Mouse (Mus musculus): ENCODE measurements around the gene Nfe2.

Nfe2 gene

DNA sequence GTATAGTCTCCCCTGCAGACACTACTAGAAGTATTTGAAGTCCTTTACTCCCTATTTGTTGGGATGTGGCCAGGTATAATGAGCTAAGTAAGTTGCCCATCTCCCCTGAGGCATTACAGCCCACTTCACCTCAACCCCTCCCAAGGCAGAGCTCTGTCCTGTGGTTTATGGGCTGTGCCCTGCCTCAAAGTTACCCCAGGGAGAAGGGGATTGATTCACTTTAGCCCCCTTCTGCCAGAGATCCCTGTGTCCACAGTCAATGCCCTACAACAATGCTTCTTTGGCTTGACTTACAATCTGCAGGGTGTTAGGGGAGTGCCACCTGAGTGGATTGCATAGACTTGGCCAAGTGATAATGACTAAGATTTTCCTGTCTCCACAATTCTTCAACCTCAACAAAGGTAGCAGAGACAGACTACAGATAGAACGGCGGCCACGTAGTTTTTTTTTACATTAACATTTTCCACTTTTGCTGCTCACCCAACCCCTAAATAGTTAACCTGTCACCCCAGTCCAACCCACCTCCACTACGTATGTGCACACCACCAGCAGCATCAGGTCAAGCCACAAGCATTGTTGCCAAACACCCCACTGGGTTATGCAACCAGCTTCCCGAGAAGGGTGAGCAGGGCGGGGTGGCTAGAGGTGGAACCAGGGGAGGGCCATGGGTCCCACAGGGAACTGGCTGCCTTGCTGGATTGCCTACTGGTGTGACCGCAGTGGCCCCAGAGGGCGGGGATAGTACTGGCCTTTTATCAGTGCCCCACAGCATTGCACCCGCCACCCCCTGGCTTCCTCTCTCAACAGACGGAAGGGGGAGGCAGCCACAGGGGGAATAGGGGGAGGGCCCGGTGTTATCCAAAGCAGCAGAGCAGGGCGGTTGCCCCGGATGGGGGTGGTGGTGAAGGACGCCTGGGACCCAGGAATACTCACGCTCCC is at the start of gene Nfe2:
Gene Nfe2, minus strand, starts transcription at position 614 of the 939 bp plus-strand sequence.
- DNase-seq, result peak; percentile 94 to 97

DNA sequence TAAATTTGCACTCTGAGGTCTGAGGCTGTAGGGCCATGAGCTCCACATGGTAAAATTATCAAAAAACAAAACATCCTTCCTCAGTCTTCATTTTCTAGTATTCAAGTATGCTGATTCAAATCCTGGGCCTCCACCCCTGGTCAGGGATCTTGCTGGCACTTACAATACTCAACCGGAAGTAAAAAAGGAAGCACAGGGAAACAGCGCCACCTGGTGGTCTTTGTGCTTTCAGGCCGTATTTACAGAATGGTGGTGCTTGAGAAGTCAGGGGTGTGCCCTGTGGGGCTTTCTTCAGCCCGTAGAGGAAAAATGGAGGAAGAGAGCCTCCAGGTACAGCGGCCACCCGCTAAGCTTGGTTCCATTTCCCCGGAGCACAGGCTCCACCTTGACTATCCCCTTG is 48.9 kb upstream of the Nfe2 start:
- peak; percentile 91 to 93 for DNase-seq

DNA sequence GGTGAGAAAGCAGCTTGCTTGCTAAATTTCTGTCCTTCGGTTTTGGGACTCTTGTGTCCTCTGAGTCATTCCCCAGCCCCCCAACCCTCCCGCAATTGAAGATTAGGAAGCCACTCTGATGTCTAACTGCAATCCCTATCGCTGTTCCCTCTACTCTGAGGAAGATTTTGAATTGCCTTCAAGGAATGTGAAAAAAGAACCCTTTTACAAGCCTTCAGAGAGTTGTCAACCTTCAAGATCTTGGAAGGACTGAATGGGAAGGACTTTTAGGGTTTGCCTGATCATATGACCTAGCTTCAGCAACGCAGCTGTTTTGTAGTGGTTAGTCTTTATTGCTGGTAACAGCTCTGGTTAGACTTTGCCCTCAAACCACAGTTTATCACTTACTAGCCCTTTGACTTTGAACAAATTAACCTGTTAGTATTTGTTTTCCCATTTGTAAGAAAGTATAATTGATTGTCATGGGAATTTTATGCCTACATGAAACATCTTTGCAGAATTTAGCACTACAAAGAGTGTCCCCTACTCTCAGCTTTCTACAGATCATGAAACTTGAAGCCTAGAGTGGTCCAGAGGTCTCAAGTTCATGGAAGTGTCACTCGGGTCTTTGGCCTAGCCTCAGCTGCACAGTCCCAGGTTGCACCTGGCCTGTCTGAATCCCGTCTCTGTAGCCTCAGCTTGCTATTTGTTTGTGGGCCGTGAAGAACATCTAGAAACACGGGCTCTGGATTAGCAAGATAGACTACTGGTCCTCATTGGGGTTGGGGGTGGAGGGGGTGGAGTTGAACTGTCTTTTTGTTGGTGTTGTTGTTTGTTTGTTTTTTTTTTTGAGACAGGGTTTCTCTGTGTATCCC is 47.8 kb upstream of the Nfe2 start:
- no peak for DNase-seq

DNA sequence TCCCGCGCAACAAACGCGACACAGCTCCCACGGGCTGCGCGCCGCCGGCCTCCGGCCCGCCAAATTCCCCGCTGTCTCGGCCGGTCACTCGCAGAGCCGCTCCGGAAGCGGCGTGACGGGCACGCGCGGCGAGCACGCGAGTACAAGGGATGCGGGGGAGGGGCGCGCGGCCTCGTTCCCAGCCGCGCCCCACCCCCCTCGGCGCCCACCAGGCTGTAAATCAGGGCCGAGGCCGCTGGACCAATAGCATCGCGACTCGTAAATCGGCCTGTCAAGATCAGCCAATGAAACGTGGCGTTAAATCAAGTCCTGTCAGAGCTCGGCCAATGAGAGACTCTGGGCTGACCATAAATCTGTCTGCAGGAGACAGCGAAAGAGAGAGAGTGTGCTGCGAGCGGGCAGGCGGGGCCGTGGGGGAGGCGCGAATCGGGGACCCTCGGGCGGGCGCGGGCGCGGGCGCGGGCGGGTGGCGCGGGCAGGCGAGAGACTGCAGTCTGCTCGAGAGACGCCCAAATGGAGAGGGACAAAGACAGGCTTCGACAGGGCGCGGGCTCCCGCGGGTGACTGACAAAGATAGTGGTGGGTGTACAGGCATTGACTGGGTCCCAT is 47.0 kb upstream of the Nfe2 start:
- DNase-seq, result peak; percentile 97

DNA sequence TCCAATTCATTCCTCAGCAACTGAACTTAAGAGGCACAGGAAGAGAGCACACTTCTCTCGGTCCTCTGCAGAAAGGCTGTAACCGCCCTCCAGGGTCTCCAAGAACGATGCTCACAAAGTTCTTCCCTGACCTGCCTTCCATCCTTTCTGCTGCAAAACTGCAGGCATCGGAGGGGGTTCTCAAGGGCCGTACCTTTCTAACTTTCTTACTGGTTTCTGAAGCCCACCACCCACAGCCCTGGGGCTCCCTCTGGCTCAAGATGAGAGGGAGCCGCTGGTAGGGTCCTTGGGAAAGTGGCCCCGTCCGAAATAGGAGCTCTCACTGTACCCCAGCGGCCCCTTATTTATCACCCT is 46.4 kb upstream of the Nfe2 start:
- DNase-seq, result no peak

DNA sequence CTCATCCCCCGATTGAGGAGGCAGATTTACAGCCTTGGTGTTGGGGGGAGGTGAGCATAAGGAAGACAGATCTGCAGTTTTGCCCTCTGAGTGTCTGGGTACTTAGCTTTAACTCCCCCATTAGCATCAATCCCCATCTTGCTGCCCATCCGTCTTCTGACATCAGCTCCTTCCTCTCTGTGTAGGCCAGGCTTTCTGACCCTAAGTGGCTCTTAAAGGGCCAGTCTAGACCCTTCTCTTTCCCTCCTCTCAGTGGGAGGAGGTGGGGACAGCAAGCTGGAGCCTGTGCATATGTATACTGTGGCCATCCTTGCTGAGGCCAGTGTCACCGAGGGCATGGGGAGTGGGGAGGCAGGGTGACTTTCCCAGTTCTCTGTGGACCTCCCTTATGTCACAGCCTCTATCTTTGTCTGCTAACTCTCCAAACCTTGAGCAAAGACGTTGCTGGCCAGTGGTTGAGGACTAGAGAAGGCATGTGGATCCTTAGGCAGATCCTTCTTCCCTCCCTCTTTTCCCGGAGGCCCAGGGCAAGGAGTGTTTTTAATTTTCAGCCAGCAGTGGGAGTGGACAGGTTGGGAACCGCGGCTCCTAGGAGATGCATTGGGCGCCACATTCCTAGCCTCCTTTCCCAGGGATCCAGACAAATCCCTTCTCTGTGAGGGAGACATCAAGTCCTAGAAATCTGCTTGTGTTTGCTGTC is 45.9 kb upstream of the Nfe2 start:
- no peak for DNase-seq

DNA sequence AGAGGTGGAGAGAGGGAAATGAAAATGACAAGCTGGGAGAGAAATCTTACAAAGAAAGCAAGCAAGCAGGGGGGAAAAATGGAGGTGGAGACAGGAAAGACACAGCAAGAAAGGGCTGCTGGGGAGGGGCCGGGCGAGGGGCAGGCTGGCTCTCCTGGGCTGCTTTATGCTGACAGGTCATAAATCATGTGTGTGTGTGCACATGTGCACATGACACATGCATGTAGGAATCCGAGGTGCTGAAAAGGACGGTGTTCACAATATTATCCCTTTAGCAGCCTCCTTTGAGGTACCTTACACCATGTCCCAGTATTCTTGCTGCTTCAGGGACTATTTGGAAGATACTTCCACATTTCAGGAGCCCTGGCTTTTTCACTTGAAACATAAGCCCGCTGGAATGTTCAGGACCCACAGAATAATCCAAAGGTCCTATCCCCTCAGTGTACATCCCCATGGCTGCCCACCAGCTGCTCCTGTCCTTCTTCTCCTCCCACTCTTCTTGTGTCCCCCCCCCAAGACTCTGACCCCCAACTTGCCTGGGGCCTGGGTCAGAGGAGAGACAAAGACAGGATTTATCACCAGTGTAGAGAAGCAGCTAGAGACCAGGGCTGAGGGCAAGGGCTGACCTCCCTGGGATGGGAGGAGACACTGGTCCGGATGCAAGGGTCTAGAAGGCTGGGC is 44.3 kb upstream of the Nfe2 start:
- DNase-seq, result no peak

DNA sequence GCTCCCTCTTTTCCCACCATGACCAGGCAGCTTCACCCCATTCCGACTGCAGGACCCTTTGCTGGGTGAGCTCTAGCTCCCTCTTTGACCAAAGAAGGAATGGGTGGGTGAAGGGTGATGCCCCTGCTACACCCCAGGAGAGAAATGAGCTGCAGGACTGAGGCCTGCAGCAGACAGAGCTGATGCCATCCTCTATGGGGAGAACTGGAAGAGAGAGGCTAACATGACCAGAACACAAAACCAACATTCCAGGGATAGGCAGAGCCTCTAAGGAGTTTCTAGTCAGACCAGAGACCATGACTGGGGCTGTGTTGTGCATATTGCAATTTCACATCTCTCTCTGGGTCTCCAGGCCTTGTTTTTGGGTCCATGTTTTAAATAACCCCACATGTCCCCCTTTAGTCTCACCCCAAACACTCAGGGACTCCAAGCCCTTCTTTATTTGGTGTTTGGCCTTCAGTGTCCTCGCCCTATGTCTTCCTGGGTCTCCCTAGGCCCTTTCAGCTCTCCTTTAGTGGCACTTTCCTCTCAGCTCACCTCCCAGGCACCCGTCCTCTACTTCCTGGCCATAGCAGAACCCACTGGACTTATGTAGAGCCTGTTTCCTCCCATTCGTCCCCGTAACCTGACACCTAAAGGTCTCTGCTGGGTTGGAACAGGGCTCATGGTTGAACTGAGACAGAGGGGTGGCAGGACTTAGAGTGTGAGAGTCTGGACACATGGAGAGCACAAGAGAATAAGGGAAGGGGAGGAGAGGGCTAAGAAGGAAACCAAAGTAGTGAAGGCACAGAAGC is 43.5 kb upstream of the Nfe2 start:
- no peak for DNase-seq

DNA sequence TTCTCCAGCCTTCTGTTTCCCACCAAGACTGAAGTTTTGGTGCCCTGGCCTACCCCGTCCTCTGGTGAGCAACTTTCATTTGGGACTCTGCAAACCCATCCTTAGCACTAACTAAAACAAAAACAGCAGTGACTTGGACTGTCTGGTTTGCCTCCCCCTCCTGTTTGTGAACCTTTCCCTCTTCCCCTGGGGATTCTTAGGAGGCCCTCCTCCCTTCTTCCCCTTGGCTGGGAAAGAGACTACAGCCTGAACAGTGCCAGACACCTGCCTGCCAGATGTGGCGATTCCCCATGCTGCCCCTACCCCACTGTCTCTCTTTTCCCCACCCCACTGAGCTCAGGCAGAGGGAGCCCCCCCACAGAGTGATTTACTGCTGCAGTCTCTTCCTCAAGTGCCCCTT is 42.8 kb upstream of the Nfe2 start:
- no peak for DNase-seq

DNA sequence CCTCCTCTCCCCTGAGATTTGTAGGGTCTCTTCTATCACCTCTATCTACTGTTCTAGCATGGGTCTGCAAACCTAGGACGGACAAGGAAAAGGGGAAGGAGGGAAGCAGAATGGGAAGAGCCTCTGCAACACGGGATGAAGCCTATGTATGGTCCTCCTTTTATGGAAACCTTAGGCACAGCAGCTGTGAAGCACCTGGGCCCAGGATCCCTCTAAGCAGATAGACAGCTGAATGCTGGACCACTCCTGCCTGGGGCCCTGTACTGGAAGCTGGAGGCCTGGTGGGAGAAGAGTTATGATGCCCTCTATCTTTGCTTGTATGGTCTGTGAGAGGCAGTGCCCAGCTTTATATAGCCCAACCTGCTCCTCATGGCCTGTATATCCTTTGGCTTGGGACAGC is 42.4 kb upstream of the Nfe2 start:
- DNase-seq, result no peak

DNA sequence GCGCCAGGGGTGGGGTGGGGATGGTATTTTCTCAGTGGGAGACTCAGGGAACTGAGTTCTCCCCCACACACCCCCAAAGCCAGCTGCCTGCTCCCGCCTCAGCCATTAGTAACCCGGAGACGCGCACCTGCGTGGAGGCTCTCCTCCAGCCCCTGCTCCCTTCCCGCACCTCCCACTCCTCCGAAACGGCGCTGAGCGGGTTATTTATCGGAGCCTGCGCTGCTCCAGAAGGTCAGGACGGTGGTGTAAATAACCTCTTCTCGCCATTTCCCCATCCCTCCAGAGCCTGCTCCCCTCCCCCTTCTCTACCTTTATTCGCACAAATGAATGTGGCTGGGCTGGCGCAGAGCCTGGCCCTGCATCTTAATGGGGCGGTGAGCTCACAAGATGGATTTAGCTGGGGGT is 41.9 kb upstream of the Nfe2 start:
- no peak for DNase-seq

DNA sequence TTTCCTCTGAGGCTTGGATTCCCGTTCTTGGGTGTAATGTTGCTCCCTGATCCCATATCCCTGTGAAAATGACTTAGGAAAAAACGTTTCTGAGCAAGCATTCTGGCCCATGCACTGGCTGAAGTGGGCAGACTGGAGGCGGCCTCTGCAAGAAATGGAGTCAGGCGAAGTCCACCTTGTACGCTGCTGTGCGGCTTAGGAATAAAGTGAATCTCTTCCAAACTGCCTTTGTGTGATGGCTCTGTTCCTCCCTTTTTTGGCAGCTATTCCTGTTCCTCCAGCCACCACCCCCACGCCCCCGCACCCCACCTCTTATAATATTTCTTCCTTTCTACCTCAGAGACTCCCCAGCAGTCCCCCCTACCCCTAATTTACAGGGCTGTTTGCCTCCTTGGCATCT is 41.4 kb upstream of the Nfe2 start:
- no peak for DNase-seq

DNA sequence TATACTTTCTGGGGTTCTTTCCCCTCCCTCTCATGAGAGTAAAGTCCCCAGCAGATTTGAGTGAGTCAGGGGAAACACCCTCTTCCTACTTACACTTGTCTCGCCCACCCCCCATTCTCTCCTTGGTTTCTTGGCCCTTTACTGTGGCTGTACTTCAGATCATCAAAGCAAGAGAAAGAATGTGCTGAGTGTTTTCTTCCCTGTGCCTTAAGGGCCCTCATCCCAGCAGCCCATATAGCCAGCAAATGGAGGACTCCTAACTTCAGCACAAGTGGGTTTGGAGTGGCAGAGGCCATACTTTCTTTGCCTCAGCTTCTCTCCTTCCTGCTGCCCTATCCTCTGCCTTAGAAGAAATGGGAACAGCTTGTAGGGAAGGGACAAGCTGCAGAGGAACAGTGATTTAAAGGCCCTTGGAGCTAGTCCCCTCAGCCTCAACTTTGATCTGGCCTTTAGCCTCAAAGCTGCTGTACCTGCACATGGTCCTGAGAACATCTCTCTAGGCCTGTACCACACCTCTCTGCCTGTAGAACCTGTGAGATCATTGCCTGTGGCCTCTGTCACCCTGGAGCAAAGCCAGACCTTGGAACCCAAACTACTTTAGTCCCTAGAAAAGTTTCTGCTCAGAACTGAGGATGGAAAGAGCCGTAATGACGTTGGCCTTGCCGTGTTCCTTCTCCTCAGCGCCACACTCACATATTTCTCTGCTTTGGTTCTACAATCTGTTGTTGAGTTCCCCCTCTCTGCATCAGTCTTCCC is 40.8 kb upstream of the Nfe2 start:
- DNase-seq, result peak in 1 of 2 experiments; percentile 39

DNA sequence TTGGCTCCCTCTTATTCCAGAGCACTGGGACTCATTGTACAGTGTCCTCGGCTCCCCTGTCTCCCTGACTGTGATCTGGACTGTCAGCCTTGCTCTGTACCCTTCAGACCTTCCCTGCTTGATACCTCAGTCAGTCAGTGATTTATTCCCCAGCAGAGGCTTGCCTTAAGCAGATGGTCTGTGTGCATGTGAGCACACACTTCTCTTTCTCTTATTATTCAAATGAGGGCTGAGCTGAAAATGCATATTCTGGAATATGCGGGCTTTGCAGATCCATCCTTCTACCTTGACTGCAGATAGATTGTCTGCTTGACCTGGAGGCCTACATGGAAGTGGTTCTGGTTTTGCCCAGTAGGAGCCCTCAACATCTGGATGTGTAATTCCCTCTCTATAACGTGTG is 39.8 kb upstream of the Nfe2 start:
- DNase-seq, result no peak

DNA sequence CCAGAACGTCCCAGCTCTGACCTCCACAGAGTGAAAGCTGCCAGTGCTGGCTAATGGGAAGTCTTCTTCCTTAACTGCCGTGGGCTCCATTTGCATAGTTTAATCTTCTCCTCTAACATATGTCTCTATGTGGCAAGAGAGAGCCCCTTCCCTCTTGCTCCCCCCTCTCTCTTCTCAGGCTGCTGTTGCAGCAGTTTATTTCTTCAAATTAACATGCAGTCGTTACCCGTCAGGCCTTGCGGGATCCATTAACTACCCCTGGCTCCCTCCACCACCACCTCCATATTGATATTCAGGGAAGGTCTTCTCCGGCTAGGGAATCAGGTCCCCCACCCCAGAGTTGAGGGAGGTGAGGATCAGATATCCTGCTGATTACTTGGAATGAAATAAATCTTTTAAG is 39.1 kb upstream of the Nfe2 start:
- no peak for DNase-seq

DNA sequence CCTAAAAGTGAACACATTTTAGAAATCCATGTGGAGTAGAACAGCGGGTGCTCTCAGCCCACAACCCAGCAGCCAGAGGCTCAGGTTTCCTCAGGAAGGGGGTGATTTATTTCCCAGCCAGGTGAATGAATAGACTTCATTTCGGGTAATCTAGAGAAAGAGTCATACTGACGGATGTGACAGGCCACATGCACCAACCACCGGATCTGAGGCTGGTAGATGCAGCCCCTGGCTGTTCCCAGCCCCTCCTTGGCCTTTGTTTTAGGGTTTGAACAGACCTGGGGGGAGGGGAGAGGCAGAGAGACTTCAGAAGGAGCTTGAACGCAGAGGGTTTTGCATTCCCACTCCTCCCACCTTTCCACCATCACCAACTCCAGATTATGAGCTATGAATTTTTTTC is 37.6 kb upstream of the Nfe2 start:
- no peak for DNase-seq

DNA sequence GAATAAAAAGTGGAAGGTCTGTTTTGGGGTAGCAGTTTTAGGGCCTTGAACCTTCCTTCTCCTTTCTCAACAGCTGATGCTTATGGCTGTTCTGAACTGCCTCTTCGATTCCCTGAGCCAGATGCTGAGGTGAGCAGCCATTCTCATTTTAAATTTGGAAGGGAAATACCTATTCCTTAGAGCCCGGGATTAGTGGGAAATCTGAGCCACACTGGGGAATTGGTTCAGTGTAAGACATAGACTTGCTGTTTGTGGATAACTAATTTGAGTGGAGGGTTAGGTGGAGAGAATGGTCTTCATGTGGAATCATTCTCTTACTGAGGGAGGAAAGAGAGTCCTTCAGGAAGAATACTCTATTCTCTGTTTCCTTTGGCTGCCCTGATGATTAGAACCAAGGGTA is 36.4 kb upstream of the Nfe2 start:
- no peak for DNase-seq

DNA sequence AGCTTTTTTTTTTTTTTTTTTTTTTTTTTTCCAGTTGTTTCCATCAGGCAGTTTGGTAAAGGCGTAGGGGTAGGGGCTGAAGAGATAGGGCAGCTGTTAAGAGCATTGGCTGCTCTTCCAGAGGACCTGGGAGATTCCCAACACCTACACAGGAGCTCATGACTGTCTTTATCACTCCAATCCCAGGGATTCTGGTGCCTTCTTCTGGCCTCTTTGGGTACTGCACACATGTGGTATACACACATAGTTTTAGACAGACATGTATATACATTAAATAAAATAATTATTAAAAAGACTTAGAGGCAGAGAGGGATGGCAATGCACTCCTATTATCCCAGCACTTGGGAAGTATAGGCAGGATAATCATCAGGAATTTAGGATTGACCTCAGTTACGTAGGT is 35.2 kb upstream of the Nfe2 start:
- DNase-seq, result no peak

DNA sequence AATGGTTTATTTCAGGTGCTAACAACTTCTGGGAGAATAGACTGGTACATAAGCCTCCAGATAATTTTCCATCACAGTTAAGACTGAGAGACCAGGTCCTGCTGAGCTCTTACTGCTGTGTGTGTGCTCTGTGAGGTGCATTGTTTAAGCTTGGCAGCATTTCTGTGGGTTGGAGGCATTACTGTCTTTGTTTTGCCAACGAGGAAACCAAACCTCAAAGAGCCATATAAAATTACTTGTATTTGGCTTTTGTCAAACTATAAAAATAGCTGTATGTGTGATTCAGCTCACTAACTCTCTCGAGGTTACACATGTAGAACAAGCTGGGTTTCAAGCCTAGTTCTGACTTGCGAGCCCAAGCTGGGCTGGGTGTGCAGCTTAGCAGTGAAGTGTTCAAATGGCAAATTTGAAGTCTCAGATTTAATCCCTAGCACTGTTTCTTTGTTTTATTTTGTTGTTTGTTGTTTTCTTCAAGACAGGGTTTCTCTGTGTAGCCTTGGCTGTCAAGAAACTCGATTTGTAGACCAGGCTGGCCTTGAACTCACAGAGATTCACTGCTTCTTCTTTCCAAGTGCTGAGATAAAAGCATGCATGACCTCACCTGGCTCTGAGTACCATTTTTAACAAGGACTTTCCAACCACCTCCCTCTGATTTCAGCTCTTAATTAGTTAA is 34.6 kb upstream of the Nfe2 start:
- DNase-seq, result no peak

DNA sequence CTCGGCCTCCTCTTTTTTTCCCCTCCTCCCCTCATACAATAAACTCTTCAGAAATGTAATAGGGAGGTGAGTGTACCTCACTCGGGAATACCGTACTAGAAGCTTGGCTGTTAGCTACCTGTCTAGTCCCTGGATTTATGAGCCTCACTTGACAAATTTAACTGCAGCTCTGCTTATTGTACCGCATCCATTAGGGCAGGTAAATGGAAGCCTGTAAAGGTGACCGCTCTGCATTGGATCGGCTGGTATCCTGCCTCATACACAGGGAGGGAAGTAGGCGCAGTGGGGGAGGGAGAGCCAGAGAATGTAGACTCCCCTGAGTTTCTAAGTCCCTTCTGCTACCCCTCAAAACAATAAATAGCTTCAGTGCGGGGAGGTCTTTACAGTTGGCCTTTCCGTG is 32.6 kb upstream of the Nfe2 start:
- no peak for DNase-seq
